Mouse (Mus musculus) CD8-positive naive resting alpha-beta T cell, adult 2 months (primary cell): ENCODE data around the gene Fam171a1.

Experiments used
- DNase-seq, 2 experiments: peaks; one replicate each; pipeline ENCODE4 v3.0.0; 2022; ENCODE audit warnings: low read depth in 2 of 2, low spot score in 2 of 2

The Fam171a1 gene

DNA sequence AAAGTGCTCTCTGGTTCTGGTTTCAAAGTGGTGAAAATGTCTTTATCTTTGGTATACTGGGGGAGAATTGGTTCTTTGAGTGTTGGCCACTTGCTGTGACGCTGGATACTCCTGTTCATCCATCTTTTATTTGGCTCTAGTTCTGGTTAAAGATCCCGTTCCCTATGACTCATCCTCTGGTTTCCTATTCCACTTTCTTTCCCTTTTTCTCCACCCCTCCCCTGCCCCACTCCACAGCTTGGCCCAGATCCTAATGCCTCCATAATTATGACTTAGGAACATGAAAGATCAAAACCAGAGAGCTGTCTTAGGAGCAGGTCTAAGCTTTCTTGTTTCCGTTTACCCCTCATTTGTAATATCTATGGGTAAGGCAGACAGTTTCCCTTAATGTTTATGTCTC lies 130.2 kb downstream of the Fam171a1 start:
- no peak for DNase-seq

- no peak for DNase-seq
These were observed 137.3 kb downstream of the Fam171a1 start for GRCm38 (mm10) chr2:3251309-3251708.

- DNase-seq: no peak
These were observed 152.4 kb downstream of the Fam171a1 start for GRCm38 (mm10) chr2:3266466-3266865.

GRCm38 (mm10) chr2:3267879-3268278 lies 153.9 kb downstream of the Fam171a1 start:
- no peak for DNase-seq

DNA sequence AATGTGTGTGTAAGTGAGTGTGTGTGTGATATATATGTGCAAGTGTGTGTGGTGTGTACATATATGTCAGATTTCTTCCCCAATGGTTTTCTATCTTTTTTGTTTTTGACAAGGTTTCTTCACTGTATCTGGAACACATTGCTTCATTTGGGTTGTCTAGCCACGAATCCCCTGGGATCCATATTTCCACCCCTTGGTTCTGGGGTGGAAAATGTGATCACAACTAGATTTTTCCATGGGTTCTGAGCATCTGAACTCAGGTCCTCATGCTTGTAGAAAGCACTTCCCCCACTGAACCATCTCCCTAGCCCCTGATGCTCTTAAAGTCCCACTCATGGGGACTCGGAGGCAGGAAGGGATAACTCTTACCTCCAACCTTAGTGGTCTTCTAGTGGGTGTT lies 159.3 kb downstream of the Fam171a1 start:
- no peak for DNase-seq

DNA sequence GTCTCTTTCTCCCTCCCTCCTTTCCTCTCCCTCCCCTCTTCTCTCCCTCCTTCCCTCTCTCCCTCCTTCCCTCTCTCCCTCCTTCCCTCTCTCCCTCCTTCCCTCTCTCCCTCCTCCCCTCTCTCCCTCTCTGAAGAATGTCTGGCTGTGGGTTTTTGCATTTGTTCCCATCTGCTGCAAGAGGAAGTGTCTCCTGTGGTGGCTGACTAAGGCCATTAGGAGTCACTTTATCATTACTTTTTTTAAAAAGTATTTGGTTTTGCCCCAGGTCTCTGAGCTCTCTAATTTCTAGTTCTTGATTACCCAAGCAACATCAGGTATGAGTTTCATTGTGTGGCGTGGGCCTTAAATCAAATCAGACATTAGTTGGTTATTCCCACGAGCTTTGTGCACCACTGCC lies 162.1 kb downstream of the Fam171a1 start:
- no peak for DNase-seq
